Mouse (Mus musculus) spleen, adult 2 months (tissue): ENCODE results near the gene Adgrg1.
A peak's percentile ranks its signal among the peaks of the same experiment; 100 is the strongest.

Experiments used
- CTCF ChIP-seq: fragments of 200-500 bp; IDR thresholded peaks from 2 replicates; pipeline ENCODE4 v1.5.1; 2011; ENCODE audit warnings: mild to moderate bottlenecking, inconsistent platforms; ENCODE audit not compliant: insufficient read depth, insufficient read length, insufficient replicate concordance; ENCODE audit errors: extremely low read depth
- POLR2A ChIP-seq: fragments of 200-500 bp; IDR thresholded peaks from 2 replicates; pipeline ENCODE4 v1.6.1; 2011; ENCODE audit warnings: low read depth, low read length, inconsistent platforms

DNA sequence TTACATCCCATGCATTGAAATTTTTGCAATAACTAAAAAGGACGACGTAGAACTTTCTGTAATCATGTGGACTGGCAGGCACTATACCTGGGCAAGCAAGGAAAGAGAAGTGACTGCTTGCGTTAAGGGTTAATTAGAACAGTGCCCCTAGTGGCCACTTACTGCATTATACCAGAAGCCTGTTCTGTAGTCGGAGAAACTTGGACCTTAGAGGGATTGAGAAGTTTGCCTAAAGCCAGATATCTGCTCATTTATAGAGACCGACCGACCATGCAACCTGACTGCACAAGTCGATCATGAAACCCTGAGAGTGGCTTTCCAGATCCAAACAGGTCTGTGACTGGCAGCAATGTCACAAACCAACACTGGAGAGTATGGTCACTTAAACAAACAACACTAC lies 8.0 kb upstream of the Adgrg1 start:
- TF ChIP-seq CTCF: peak; percentile 25; the same call in 1 of the 2 replicates
- TF ChIP-seq POLR2A: no peak
